Mouse (Mus musculus): ENCODE measurements at regions not wholly inside any gene's neighbourhood (a gene's known extent, or its start where the extent isn't known, plus 50 kb on each side); places are given as distances from the start of the nearest gene placed in this dataset.

DNA sequence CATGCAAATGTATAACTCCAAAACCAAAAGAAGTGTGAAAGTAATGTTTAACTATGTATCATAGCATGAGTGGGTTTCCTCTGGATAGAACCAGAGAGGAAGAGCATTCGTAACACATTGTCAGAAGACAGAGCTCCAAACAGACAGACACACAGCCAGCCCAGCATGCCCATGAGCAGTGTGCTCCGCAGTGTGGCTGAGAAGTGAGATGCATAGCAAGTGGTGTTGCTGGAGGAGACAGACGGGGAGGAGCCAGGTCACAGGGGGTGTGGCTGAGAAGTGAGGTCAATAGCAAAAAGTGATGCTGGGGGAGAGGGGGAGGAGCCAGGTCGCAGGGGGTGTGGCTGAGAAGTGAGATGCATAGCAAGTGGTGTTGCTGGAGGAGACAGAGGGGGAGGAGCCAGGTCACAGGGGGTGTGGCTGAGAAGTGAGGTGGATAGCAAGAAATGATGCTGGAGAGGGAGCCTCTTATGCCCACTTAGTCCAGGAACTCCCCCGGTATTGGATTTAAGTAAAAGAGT is 240.0 kb downstream of the Atp23 start:
- dilution Hi-C loops (cut with MboI; ENCODE audit: extremely low pct_ligation_motif_present, extremely low pct_unique_long_range_greater_than_20kb, low sequenced_read_pairs), result no loop called here
- TF ChIP-seq MXI1 (IDR thresholded peaks at IDR 0.05; ENCODE audit: low read depth, low read length) (no peak), RCOR1 (conservative IDR thresholded peaks at IDR 0.05; ENCODE audit: low read depth, low read length) (no peak), CTCF (conservative IDR thresholded peaks at IDR 0.05 in 1 of 2, IDR thresholded peaks at IDR 0.05 in 1 of 2; ENCODE audit: low read depth in 2 of 2, low read length in 2 of 2) (no peak), USF2 (conservative IDR thresholded peaks at IDR 0.05; ENCODE audit: low read depth, low read length) (no peak), SMC3 (IDR thresholded peaks at IDR 0.05; ENCODE audit: low read depth, low read length) (no peak), JUN (IDR thresholded peaks at IDR 0.05; ENCODE audit: insufficient read depth, low read depth, low read length) (no peak), E2F4 (IDR thresholded peaks at IDR 0.05; ENCODE audit: insufficient replicate concordance, low read depth, low read length) (no peak), SIN3A (IDR thresholded peaks at IDR 0.05; ENCODE audit: low read length) (no peak), CHD1 (IDR thresholded peaks at IDR 0.05; ENCODE audit: low read depth, low read length) (no peak), USF1 (IDR thresholded peaks at IDR 0.05; ENCODE audit: low read depth, low read length) (no peak), IRF4 (IDR thresholded peaks at IDR 0.05; ENCODE audit: low read depth, low read length) (no peak), NRF1 (IDR thresholded peaks at IDR 0.05; ENCODE audit: low read depth, low read length) (no peak), KAT2A (IDR thresholded peaks at IDR 0.05; ENCODE audit: insufficient replicate concordance, low read length) (no peak), ETS1 (conservative IDR thresholded peaks at IDR 0.05; ENCODE audit: low read depth, low read length) (no peak), BHLHE40 (IDR thresholded peaks at IDR 0.05; ENCODE audit: low read depth, low read length) (no peak), PAX5 (IDR thresholded peaks at IDR 0.05; ENCODE audit: low read length) (no peak), MYC (IDR thresholded peaks at IDR 0.05; ENCODE audit: low read depth, low read length) (no peak)

GRCm38 (mm10) chr10:126660024-126660423 is 241.1 kb downstream of the Atp23 start:
- no peak overlapping the region for H3K9ac ChIP-seq (ENCODE audit: insufficient read depth, low read depth)
- no peak for DNase-seq (ENCODE audit: extremely low read depth)
- H3K36me3 ChIP-seq (replicated peaks in 1 of 2; ENCODE audit: control insufficient read depth in 1 of 2, insufficient read depth in 1 of 2, low read length in 1 of 2), result no peaks in the 10 kb centered on the region
- H3K4me3 ChIP-seq (replicated peaks in 1 of 3; ENCODE audit: low read depth in 2 of 3, low read length in 2 of 3, poor library complexity in 1 of 3), result no peak overlapping the region
- H3K27ac ChIP-seq (ENCODE audit: insufficient read depth, low read depth), result no peak overlapping the region
- H3K9me3 ChIP-seq (replicated peaks; ENCODE audit: low read length), result peaks cover 41% of the 10 kb centered on the region
- no peaks in the 10 kb centered on the region for H3K27me3 ChIP-seq (replicated peaks)
- H3K4me2 ChIP-seq (ENCODE audit: insufficient read depth, low read depth, poor library complexity, severe bottlenecking), result no peak overlapping the region
- in situ Hi-C loops (cut with MboI; ENCODE audit: low pct_ligation_motif_present, low pct_unique_long_range_greater_than_20kb, low sequenced_read_pairs), result no loop called here
- H3K79me2 ChIP-seq (replicated peaks; ENCODE audit: control insufficient read depth, extremely low read depth, insufficient read depth, poor library complexity, severe bottlenecking), result no peaks in the 10 kb centered on the region
- TF ChIP-seq POLR2A (IDR thresholded peaks at IDR 0.05; ENCODE audit: low read depth, low read length), result no peak
- H3K4me1 ChIP-seq (ENCODE audit: control insufficient read depth in 1 of 2, insufficient read depth in 2 of 2), result no peaks in the 10 kb centered on the region
- dilution Hi-C loops (cut with MboI; ENCODE audit: extremely low pct_ligation_motif_present, extremely low pct_unique_long_range_greater_than_20kb, low sequenced_read_pairs), result no loop called here

More for the DNA sequence above, 240.0 kb downstream of the Atp23 start:
- Histone ChIP-seq H3K9ac (ENCODE audit: insufficient read depth, low read depth) (no peak overlapping the region), H3K4me3 (replicated peaks in 1 of 3; ENCODE audit: low read depth in 2 of 3, low read length in 2 of 3, poor library complexity in 1 of 3) (no peak overlapping the region), H3K27ac (ENCODE audit: insufficient read depth, low read depth) (no peak overlapping the region), H3K4me1 (ENCODE audit: control insufficient read depth in 1 of 2, insufficient read depth in 2 of 2) (no peaks in the 10 kb centered on the region), H3K36me3 (replicated peaks in 1 of 2; ENCODE audit: control insufficient read depth in 1 of 2, insufficient read depth in 1 of 2, low read length in 1 of 2) (no peaks in the 10 kb centered on the region), H3K9me3 (replicated peaks; ENCODE audit: low read length) (peaks cover 38% of the 10 kb centered on the region), H3K79me2 (replicated peaks; ENCODE audit: control insufficient read depth, extremely low read depth, insufficient read depth, poor library complexity, severe bottlenecking) (no peaks in the 10 kb centered on the region), H3K27me3 (replicated peaks) (no peaks in the 10 kb centered on the region), H3K4me2 (ENCODE audit: insufficient read depth, low read depth, poor library complexity, severe bottlenecking) (no peak overlapping the region)
- no peak for DNase-seq (ENCODE audit: extremely low read depth)
- in situ Hi-C loops (cut with MboI; ENCODE audit: low pct_ligation_motif_present, low pct_unique_long_range_greater_than_20kb, low sequenced_read_pairs), result no loop called here
